Mouse (Mus musculus) spleen, adult 18-20 months (tissue): ENCODE results near the gene Rhou.
"Not testable (repeated sequence)": the region's sequence is repeated elsewhere in the genome, so short reads cannot be mapped to it uniquely, and the experiment has no call there.

ENCODE experiments used
- DNase-seq, 2 experiments: peaks; one replicate each; pipeline ENCODE4 v3.0.0; 2022; ENCODE audit warnings: mixed read lengths in 2 of 2

Rhou gene

DNA sequence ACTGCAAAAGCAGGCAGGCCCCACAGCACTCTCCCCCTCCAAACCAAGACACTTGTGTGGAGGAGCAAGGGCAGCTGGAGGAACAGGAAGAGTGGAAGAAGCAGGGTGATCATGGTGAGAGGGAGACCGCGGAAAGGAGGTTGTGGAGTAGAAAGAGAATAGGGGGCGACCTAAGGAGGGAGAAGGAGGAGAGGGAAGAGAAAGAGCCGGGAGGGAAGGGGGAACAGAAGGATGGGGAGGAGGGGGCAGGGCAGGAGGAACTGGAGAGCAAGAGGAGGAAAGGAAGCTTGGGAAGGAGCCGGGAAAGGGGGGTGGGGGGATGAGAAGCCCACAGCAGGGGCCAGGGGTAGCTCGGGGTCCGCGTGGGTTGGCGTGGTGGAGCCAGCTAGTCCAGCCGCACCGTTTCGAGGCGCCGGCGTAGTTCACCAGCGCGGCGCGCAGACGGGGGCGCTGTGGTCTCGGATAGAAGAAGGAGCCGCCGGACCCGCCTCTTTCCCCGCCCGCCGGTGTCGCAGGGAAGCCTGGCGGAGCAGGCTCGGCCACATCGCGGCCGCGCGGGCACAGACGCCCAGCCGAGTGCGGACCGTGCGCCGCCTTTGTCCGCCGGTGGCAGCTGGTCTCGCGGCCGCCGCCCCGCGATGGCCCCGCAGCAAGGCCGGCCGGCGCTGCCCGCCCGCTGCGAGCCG lies at the start of gene Rhou:
Gene Rhou (plus strand): TSS at position 622 of the 686 bp plus-strand sequence.
- peak; percentile 46 to 73 for DNase-seq

DNA sequence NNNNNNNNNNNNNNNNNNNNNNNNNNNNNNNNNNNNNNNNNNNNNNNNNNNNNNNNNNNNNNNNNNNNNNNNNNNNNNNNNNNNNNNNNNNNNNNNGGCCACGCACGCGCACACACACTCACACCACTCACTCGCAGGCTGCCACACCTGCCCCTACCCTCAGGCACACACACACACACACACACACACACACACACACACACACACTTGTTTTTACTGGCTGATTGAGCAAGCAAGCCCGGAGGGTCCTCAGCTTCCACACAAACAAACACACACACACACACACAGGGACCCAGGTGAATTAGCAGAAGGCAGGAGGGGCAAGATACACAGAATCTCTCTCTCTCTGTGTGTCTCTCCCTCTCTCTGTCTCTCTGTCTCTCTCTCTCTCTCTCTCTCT lies 41.1 kb upstream of the Rhou start:
- not testable (repeated sequence) for DNase-seq

DNA sequence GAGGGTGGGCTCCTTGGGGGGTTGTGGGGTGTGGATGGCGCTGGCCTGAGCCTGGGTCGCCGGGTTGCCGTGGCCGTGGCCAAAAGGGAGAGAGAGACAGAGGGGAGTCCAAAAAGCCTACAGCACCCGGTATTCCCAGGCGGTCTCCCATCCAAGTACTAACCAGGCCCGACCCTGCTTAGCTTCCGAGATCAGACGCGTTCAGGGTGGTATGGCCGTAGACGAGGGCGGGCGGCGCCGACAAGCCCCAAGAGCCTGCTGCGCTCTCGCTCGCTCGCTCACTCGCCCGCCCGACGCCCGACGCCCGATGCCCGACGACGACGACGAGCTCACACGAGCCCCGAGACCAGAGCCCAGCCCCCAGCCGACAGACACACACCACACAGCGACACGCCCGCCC lies 30.2 kb upstream of the Rhou start:
- DNase-seq, result not testable (repeated sequence)

DNA sequence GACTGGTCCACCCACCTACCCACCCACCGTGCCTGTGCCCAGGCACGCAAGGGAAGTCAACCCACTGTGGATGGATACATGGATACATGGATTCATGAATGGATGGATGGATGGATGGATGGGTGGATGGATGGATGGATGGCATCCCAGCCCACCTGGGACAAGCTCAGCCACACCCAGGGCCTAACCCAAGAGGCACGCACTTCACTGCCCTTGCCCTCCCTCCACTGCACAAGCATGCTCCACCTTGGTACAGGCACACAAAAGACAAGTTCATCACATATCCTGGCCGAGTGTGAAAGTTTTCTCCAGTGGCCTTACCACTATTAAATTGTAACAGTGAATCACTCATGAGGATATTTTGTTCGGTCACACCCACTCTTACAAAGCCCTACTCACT lies 29.5 kb upstream of the Rhou start:
- no peak for DNase-seq

DNA sequence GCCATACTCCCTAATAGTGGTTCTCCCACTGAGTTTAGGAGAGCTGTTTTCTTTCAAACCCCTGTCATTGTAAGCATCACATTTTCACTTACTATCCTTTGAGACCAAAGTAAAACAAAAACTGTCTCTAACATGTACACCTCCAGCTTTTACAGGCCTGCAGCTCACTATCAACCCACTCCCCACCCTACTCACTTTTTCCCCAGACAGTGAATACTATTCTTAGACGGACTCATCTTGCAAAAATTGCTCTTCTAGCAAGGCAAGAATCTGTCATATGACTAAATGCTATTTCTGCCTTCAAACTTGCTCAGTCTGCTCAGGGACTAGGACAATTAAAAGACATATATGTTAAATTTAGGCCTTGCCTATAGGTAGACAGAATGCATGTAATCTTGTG lies 29.0 kb upstream of the Rhou start:
- no peak for DNase-seq

DNA sequence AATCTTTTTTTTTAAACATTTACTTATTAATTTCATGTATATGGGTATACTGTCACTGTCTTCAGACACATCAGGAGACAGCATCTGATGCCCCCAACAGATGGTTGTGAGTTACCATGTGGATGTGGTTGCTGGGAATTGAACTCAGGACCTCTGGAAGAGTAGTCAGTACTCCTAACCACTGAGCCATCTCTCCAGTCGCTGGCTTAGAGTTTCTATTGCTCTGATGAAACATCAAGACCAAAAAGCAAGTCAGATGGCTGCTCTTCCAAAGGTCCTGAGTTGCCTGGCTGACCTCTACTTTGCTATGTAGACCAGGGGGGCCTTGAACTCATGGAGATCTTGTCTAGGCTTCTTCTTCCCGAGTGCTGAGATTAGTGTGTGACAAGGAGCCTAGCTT lies 28.0 kb upstream of the Rhou start:
- DNase-seq, result no peak

DNA sequence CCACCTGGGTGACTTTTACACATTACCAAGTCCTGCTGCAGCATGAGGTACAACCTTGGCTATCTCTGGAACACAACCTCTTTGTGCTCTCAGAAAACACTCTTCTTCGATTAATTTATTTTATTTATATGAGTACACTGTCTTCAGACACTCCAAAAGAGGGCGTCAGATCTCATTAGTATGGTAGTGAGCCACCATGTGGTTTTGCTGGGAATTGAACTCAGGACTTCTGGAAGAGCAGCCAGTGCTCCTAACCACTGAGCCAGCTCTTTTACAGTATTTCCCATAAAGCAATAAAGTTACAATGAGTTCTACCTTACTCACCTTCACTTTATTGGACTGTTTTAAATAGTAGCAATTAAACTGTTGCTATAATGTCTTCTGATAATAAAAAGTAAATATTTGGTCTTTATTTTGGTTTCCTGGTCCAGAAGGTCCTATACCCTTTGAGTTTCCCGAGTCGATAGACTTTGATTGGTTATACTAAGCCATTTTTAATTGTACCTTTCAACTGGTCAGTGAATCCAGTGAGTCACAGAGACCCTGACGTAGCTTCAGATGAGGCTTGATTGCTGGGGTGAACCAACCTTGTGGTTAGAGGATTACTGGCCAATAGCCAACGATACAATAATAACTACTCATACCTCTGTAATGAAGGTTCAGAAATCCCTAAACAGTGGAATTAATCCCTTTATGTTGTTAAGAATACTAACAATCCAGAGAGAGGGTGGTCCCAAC lies 26.1 kb upstream of the Rhou start:
- DNase-seq, result no peak

DNA sequence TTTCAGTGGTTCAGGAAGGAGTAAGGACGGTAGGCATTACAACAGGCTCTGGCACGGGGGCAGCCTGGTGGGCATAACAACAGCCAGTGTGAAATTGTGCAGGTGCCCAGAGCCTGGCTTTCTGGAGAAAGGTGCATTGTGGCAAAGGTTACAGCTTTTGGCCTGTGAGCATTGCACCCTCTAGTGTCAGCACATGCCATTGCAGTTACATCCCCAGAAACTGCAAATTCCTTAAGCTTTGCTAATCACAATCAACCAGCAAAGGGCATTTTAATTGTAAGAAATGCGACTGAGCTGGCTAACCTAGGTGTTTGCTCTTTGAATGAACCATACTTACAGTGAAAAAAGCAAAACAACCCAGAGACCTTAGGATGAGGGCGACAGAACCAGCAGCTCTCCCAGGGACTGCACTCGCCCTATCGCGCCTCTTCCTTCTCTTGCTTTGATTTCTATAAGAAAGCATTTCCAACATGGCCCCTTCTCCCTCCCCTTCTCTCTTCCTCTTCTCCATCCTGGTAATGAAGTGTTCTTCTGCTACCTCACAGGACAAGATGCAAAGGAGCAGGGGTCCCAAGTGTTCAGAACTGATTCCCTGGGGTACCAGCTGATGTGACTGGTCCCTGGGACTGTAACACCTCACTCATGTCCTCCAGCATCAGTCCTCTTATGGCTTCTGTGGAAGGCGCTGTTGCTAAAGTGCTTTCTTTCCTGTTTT lies 25.3 kb upstream of the Rhou start:
- DNase-seq, result peak in 1 of 2 experiments; percentile 41

DNA sequence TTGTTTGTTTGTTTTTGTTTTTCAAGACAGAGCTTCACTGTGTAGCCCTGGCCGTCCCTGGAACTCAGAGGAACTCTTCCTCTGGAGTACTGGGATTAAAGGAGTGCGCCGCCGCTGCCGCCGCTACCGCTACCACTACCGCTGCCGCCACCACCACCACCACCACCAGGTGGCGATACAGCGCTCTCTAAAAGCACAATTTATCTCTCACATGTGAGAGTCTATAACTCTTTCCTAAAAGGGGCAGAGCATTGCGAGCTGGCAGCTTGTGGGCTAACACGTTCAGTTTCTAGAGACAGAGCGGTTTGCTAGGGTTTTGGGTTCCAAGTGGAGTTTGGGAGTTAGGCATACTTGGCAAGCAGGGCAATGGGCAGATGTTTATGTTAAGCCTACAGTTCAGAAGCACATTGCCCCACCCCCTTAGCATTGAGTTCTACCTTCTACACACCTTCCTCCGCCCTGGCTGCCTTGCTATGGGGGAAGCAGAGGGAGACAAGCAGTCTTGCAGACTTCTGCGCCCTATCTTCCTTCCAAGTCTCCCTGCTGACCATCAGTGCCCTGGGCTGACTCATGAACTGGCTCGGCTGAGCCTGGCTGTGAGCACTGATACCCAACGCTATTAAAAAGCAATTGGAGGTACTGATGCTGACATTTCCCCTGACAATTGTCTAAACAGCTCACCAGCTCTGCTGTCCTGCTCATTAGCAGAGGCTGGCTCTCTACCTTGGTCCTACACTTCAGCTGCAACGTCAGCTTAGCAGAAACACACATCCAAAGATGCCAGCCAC lies 24.6 kb upstream of the Rhou start:
- DNase-seq, result peak in 1 of 2 experiments; percentile 59

DNA sequence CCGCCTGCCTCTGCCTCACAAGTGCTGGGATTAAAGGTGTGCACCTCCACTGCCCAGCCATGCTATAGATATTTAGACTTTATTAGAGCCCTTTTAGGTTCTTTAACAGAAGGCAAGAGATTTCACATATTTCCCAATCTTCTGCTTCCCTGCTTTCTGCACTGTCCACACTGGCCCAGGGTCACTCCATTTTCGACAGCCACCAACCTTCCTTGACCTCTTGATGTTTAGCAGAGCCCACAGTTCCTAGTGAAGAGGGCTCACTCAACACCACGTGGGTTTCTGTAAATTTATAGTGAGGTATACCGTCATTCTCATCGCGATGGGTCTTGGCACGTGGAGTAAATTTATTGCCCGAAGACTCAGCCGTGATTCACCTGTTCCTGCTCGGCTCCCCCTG lies 23.7 kb upstream of the Rhou start:
- no peak for DNase-seq

DNA sequence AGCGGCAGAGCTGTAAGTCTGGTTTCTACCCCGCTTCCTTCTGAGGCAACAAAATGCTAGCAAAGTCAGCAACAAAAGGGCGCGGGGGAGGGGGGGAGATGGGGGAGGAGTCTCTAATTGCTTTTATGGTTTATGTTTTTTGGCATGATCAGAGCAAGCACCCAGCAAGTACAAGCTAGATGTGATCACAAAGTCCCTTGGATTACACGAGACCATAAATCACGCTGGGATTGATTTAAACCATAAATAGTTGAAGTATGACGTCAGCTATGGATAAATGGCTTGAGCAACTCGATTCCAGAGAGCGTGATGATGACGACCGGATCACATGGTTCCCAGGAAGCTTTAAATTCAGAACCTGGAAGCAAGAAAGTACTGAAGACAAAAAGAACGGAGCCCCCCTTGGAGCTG lies 22.9 kb upstream of the Rhou start:
- no peak for DNase-seq

DNA sequence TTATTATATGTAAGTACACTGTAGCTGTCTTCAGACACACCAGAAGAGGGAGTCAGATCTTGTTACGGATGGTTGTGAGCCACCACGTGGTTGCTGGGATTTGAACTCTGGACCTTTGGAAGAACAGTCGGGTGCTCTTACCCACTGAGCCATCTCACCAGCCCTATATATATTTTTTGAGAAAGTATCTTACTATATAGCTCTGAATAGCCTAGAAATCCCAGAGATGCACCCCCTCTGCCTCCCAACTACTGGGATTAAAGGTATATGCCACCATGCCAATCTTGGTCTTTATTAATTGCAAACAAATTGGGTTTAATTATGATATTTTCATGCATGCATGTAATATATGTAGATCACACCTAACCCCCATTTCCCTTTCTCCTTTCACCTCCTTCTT lies 22.0 kb upstream of the Rhou start:
- DNase-seq, result not testable (repeated sequence)

DNA sequence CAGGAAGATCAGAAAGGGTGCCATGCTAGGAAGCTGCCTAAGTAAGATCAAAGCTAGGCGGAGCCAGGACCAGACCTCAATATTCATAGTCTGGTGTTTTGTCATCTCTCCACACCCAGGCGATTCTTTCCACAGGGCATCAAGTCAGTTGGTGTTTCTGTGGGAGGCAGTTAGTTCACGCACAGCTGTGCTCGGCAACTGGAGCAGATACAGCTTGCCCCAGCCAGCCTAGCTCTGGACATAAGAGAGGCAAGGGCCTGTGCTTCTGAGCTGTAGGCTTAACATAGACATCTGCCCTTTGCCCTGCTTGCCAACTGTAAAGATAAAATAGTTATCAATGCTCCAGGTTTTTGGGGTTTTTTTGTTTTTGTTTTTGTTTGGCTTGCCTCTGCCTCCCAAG lies 21.5 kb upstream of the Rhou start:
- DNase-seq, result no peak

DNA sequence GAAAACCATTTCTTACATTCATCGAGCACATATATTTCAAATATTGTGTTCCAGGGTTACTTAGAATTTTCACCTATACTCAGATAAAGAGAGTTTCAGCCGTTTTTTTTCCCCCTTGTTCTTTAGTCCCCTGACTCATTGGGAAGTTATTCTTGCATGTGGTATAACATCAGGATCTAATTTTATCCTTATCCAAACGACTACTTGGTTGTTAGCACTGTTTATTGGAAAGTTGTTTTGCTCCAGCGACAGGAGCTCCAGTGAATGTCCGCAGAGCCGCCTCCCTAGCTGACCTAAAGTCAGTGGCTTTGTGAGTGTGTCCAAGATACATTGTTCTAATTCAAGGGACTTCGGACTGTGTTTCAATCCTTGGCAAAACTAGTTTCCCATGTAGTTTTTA lies 19.9 kb upstream of the Rhou start:
- no peak for DNase-seq

DNA sequence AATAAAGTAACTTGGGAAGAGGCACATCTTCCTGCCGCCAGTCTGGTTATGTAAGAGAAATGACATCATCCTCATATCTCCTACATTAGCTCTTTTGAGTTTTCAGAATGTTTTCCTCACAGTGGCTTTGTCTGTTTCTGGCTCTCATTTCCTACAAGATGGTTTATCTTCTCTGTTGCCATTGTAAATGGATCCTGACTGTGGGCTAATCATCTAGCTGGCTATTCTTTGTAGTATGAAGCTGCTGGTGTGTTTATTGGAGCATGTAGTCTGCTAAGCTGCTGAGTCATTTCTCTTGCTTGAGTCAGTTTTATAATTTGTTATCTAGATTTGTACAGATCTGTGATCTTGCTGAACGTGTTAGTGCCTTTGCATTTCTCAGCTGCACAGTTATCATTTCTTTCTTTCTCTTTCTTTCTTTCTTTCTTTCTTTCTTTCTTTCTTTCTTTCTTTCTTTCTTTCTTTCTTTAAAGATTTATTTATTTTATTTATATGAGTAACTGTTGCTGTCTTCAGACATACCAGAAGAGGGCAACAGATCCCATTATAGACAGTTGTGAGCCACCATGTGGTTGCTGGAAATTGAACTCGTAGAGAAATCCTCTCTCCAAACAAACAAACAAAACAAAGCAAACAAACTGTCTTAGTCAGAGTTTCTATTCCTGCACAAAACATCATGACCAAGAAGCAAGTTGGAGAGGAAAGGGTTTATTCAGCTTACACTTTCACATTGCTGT lies 19.2 kb upstream of the Rhou start:
- no peak for DNase-seq

DNA sequence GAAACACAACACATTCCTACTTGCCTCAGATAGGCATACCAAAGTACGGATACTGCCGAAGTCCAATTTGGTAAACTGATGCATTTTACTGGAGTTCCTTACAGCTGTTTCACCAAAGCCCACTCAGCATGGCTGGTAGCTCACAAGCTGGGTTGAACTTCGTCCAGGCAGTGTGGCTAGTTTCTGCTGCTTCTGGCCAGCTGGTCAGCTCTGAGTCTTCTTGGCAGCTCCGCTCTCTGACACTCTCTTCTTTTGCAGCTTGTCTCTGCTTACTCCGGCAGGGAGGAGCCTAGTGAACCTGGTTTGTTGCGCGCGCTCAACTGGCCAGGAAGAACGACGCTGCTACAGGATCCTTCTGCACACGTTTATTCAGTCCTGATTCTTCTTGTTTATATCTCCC lies 18.1 kb upstream of the Rhou start:
- DNase-seq, result no peak

DNA sequence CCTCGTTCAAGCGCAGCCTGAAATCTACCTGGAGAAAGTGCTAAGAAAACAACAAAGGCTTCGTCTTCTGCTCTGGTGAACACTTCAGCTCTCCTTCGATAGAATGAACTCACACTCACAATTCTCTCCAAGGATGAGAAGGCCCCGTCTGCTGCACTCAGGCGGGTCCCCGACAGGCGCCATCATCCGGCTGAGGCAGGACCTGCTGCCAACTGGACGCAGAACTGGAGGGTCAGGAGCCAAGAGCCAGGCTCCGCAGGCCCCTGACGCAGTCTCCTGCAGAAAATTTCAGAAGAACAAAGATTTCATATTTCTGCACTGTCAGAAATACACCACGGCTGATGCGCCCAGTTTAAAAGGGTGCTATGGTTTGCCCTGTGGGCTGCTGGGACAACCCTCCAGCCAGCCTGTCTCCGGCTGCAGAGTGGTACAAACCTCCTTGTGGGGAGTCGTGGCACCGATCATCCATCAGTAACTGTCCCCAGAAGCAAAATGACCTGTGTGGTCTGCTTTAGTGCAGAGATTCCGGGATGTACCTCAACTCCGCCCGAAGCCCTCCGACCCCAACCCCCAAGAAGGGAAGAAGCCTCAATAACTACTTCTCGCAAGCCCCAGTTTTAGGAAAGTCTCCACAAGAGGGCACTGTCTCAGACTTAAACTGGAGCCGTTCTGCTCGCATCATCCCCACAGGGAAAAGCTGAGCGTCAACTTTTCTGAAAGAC lies 10.2 kb upstream of the Rhou start:
- peak in 1 of 2 experiments; percentile 19 for DNase-seq

DNA sequence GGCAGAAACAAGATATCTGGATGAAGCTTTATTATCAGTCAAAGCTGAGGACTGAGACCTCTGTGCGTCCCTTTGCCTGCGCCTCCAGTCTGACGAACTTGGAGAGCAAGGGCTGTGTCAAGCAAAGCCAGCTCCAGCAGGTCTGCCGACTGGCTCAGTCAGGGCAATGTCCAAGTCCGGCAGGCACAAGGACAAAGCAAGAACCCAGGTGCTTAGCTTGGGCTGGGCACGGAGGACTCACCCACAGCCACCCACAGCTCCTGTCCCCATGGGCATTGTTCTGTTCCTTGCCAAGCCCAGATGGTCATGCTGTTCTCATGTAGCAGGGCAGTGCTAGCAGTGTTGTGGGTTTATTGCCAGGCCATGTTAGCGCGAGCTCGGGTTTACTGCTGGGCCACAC lies 8.5 kb upstream of the Rhou start:
- DNase-seq, result no peak

DNA sequence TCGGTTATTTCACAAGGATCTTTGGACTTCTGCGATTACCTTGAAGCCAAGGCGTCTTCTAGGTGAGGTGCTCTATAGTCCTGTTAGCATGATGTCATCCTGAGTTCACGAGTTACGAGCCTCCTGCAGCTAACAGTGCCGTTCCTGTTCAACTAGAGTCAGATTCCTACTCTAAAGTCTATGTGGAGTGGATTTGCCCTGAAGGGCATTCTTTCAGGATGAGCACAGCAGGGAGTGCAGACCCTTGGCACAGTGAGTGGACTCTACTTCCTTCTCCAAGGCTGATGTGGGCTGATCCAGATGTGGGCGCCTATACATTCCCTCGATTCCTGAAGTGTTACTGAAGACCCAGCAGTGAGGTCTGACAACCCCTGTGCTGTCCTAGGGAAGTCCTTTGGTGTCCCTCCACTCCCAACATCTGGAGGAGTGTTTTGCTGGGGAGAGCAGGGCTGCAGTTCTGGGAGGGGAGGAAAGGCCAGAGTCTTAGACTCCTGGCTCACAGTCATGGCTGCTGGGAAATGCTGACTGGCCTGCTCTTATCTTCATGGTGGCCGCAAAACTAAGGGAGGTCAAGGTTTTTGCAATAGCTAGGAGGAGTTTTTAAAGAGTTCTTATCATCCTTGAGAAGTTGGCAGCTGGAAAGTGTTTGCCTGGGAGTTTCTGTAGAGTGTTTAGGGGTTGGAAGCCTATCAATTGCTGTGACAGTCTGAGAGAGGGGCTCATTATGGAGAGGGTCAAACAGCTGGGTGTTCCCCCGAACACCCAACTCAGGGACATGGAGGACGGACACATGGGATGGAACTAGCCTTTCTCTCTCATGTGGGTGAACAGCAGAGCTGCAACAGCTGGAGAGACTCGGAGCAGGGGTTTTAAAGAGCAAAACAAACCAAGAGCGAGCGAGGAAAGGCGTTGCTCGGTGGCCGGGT lies 5.2 kb upstream of the Rhou start:
- no peak for DNase-seq

DNA sequence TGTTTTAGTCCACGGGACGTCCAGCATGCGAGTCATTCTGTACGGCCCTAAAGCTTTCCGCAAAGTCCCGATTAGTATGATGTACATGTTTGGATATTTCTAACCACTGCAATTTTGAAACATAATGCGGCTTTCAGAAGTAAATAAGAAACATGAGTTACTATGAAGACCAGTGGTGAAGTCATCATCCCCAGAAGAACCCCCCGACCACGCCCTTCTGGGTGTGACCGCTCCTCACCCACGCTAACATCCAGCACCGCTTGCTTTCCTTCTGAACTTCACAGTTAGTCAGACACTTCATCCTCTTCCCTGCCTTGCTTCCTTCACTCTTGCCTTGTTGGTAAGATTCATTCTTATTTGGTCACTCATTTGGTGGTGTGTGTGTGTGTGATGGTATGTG lies 4.2 kb upstream of the Rhou start:
- DNase-seq, result no peak
